Mouse (Mus musculus): ENCODE measurements at regions not wholly inside any gene's neighbourhood (a gene's known extent, or its start where the extent isn't known, plus 50 kb on each side); places are given as distances from the start of the nearest gene placed in this dataset.

GRCm38 (mm10) chr10:92516886-92517285 is 205.3 kb downstream of the Nedd1 start:
- Histone ChIP-seq H3K4me2 (ENCODE audit: low read length) (no peak overlapping the region), H3K9me3 (replicated peaks; ENCODE audit: control insufficient read depth, low read length) (no peaks in the 10 kb centered on the region), H3K4me3 (ENCODE audit: low read depth, low read length) (no peak overlapping the region), H3K9ac (ENCODE audit: low read length) (no peak overlapping the region), H3K36me3 (ENCODE audit: control insufficient read depth, insufficient read depth, low read length) (no peaks in the 10 kb centered on the region), H3K27ac (ENCODE audit: low read depth, low read length) (no peak overlapping the region), H3K27me3 (replicated peaks; ENCODE audit: control insufficient read depth, insufficient read depth, low read length) (no peaks in the 10 kb centered on the region), H3K4me1 (ENCODE audit: control insufficient read depth, insufficient read depth, low read length) (no peaks in the 10 kb centered on the region)
- no peak for DNase-seq (ENCODE audit: low spot score)
- ATAC-seq: no peak
- 78% methylated on average over 5 of the region's 5 CpGs for WGBS

GRCm38 (mm10) chr10:92511769-92512168 is 210.5 kb downstream of the Nedd1 start:
- no peaks in the 10 kb centered on the region for H3K9me3 ChIP-seq (replicated peaks; ENCODE audit: control insufficient read depth, low read length)
- no peak overlapping the region for H3K27ac ChIP-seq (ENCODE audit: low read depth, low read length)
- ATAC-seq (no peak), DNase-seq (ENCODE audit: low spot score) (no peak)
- no peaks in the 10 kb centered on the region for H3K36me3 ChIP-seq (ENCODE audit: control insufficient read depth, insufficient read depth, low read length)
- H3K4me1 ChIP-seq (ENCODE audit: control insufficient read depth, insufficient read depth, low read length): no peaks in the 10 kb centered on the region
- no peaks in the 10 kb centered on the region for H3K27me3 ChIP-seq (replicated peaks; ENCODE audit: control insufficient read depth, insufficient read depth, low read length)
- H3K4me2 ChIP-seq (ENCODE audit: low read length): no peak overlapping the region
- H3K4me3 ChIP-seq (ENCODE audit: low read depth, low read length): no peak overlapping the region
- no peak overlapping the region for H3K9ac ChIP-seq (ENCODE audit: low read length)
- WGBS: 81% methylated on average over 7 of the region's 7 CpGs

- 91% methylated on average over 2 of the region's 2 CpGs for WGBS
- DNase-seq (ENCODE audit: low spot score) (no peak), ATAC-seq (no peak)
- Histone ChIP-seq H3K4me2 (ENCODE audit: low read length) (no peak overlapping the region), H3K27me3 (replicated peaks; ENCODE audit: control insufficient read depth, insufficient read depth, low read length) (no peaks in the 10 kb centered on the region), H3K4me3 (ENCODE audit: low read depth, low read length) (no peak overlapping the region), H3K9ac (ENCODE audit: low read length) (no peak overlapping the region), H3K9me3 (replicated peaks; ENCODE audit: control insufficient read depth, low read length) (no peaks in the 10 kb centered on the region), H3K36me3 (ENCODE audit: control insufficient read depth, insufficient read depth, low read length) (no peaks in the 10 kb centered on the region), H3K27ac (ENCODE audit: low read depth, low read length) (no peak overlapping the region), H3K4me1 (ENCODE audit: control insufficient read depth, insufficient read depth, low read length) (no peaks in the 10 kb centered on the region)
Observed at GRCm38 (mm10) chr10:92510677-92511076, 211.5 kb downstream of the Nedd1 start.

- Histone ChIP-seq H3K9ac (ENCODE audit: low read length) (no peak overlapping the region), H3K4me2 (ENCODE audit: low read length) (no peak overlapping the region), H3K4me1 (ENCODE audit: control insufficient read depth, insufficient read depth, low read length) (no peaks in the 10 kb centered on the region), H3K4me3 (ENCODE audit: low read depth, low read length) (no peak overlapping the region), H3K36me3 (ENCODE audit: control insufficient read depth, insufficient read depth, low read length) (no peaks in the 10 kb centered on the region), H3K9me3 (replicated peaks; ENCODE audit: control insufficient read depth, low read length) (no peaks in the 10 kb centered on the region), H3K27ac (ENCODE audit: low read depth, low read length) (no peak overlapping the region), H3K27me3 (replicated peaks; ENCODE audit: control insufficient read depth, insufficient read depth, low read length) (no peaks in the 10 kb centered on the region)
- ATAC-seq (no peak), DNase-seq (ENCODE audit: low spot score) (no peak)
- 83% methylated on average over 1 of the region's 1 CpGs for WGBS
Observed at GRCm38 (mm10) chr10:92504271-92504670, 217.9 kb downstream of the Nedd1 start.

- Histone ChIP-seq H3K27ac (ENCODE audit: low read depth, low read length) (no peak overlapping the region), H3K4me1 (ENCODE audit: control insufficient read depth, insufficient read depth, low read length) (no peaks in the 10 kb centered on the region), H3K27me3 (replicated peaks; ENCODE audit: control insufficient read depth, insufficient read depth, low read length) (no peaks in the 10 kb centered on the region), H3K4me3 (ENCODE audit: low read depth, low read length) (no peak overlapping the region), H3K9ac (ENCODE audit: low read length) (no peak overlapping the region), H3K4me2 (ENCODE audit: low read length) (no peak overlapping the region), H3K9me3 (replicated peaks; ENCODE audit: control insufficient read depth, low read length) (0 out of 2 replicates have a peak, but pooled peaks cover 6% of the 10 kb centered on the region), H3K36me3 (ENCODE audit: control insufficient read depth, insufficient read depth, low read length) (no peaks in the 10 kb centered on the region)
- DNase-seq (ENCODE audit: low spot score) (no peak), ATAC-seq (no peak)
- 86% methylated on average over 1 of the region's 1 CpGs for WGBS
Observed at GRCm38 (mm10) chr10:92483592-92483991, 238.6 kb downstream of the Nedd1 start.

GRCm38 (mm10) chr10:92473282-92473681 is 248.9 kb downstream of the Nedd1 start:
- Histone ChIP-seq H3K36me3 (ENCODE audit: control insufficient read depth, insufficient read depth, low read length) (no peaks in the 10 kb centered on the region), H3K4me1 (ENCODE audit: control insufficient read depth, insufficient read depth, low read length) (no peaks in the 10 kb centered on the region), H3K9me3 (replicated peaks; ENCODE audit: control insufficient read depth, low read length) (no peaks in the 10 kb centered on the region), H3K27ac (ENCODE audit: low read depth, low read length) (no peak overlapping the region), H3K4me3 (ENCODE audit: low read depth, low read length) (no peak overlapping the region), H3K27me3 (replicated peaks; ENCODE audit: control insufficient read depth, insufficient read depth, low read length) (no peaks in the 10 kb centered on the region), H3K4me2 (ENCODE audit: low read length) (no peak overlapping the region), H3K9ac (ENCODE audit: low read length) (no peak overlapping the region)
- DNase-seq (ENCODE audit: low spot score) (no peak), ATAC-seq (no peak)
- 41% methylated on average over 3 of the region's 3 CpGs for WGBS

- WGBS: 93% methylated on average over 1 of the region's 1 CpGs
- H3K4me1 ChIP-seq (ENCODE audit: control insufficient read depth, insufficient read depth, low read length): no peaks in the 10 kb centered on the region
- H3K4me2 ChIP-seq (ENCODE audit: low read length): no peak overlapping the region
- no peaks in the 10 kb centered on the region for H3K27me3 ChIP-seq (replicated peaks; ENCODE audit: control insufficient read depth, insufficient read depth, low read length)
- H3K36me3 ChIP-seq (ENCODE audit: control insufficient read depth, insufficient read depth, low read length): no peaks in the 10 kb centered on the region
- H3K9me3 ChIP-seq (replicated peaks; ENCODE audit: control insufficient read depth, low read length): no peaks in the 10 kb centered on the region
- H3K9ac ChIP-seq (ENCODE audit: low read length): no peak overlapping the region
- DNase-seq (ENCODE audit: low spot score) (no peak), ATAC-seq (no peak)
- H3K27ac ChIP-seq (ENCODE audit: low read depth, low read length): no peak overlapping the region
- H3K4me3 ChIP-seq (ENCODE audit: low read depth, low read length): no peak overlapping the region
Observed at GRCm38 (mm10) chr10:92471111-92471510, 251.1 kb downstream of the Nedd1 start.

GRCm38 (mm10) chr10:92455195-92455594 is 267.0 kb downstream of the Nedd1 start:
- no peak overlapping the region for H3K4me2 ChIP-seq (ENCODE audit: low read length)
- H3K4me1 ChIP-seq (ENCODE audit: control insufficient read depth, insufficient read depth, low read length): no peaks in the 10 kb centered on the region
- no peak overlapping the region for H3K27ac ChIP-seq (ENCODE audit: low read depth, low read length)
- no peak overlapping the region for H3K4me3 ChIP-seq (ENCODE audit: low read depth, low read length)
- ATAC-seq (no peak), DNase-seq (ENCODE audit: low spot score) (no peak)
- no peaks in the 10 kb centered on the region for H3K27me3 ChIP-seq (replicated peaks; ENCODE audit: control insufficient read depth, insufficient read depth, low read length)
- H3K36me3 ChIP-seq (ENCODE audit: control insufficient read depth, insufficient read depth, low read length): no peaks in the 10 kb centered on the region
- whole genome bisulfite sequencing: 94% methylated on average over 1 of the region's 1 CpGs
- no peaks in the 10 kb centered on the region for H3K9me3 ChIP-seq (replicated peaks; ENCODE audit: control insufficient read depth, low read length)
- no peak overlapping the region for H3K9ac ChIP-seq (ENCODE audit: low read length)

GRCm38 (mm10) chr10:92453550-92453949 is 268.7 kb downstream of the Nedd1 start:
- Histone ChIP-seq H3K4me3 (ENCODE audit: low read depth, low read length) (no peak overlapping the region), H3K36me3 (ENCODE audit: control insufficient read depth, insufficient read depth, low read length) (no peaks in the 10 kb centered on the region), H3K27me3 (replicated peaks; ENCODE audit: control insufficient read depth, insufficient read depth, low read length) (no peaks in the 10 kb centered on the region), H3K4me2 (ENCODE audit: low read length) (no peak overlapping the region), H3K9ac (ENCODE audit: low read length) (no peak overlapping the region), H3K9me3 (replicated peaks; ENCODE audit: control insufficient read depth, low read length) (no peaks in the 10 kb centered on the region), H3K4me1 (ENCODE audit: control insufficient read depth, insufficient read depth, low read length) (no peaks in the 10 kb centered on the region), H3K27ac (ENCODE audit: low read depth, low read length) (no peak overlapping the region)
- no peak for DNase-seq (ENCODE audit: low spot score)
- no peak for ATAC-seq
- WGBS: 78% methylated on average over 5 of the region's 5 CpGs
